Mouse (Mus musculus) cortical plate, adult 2 months (tissue): ENCODE data around the gene Phc1.

Source experiments
- CTCF ChIP-seq: fragments of 200-500 bp; IDR thresholded peaks from 2 replicates; pipeline ENCODE4 v1.5.1; 2011; ENCODE audit warnings: mild to moderate bottlenecking, control low read depth, low read length; ENCODE audit not compliant: insufficient read depth; ENCODE audit errors: extremely low read depth
- POLR2A ChIP-seq: fragments of 200-500 bp; IDR thresholded peaks from 2 replicates; pipeline ENCODE4 v1.6.1; 2011; ENCODE audit warnings: mild to moderate bottlenecking, low read length, control low read depth; ENCODE audit not compliant: insufficient read depth; ENCODE audit errors: extremely low read depth

- no peak for TF ChIP-seq POLR2A
- no peak for TF ChIP-seq CTCF
These were observed 42.1 kb downstream of the Phc1 start for GRCm38 (mm10) chr6:122298223-122298609.
